Mouse (Mus musculus): ENCODE data around the gene Fcgbp. TPM values are rescaled to one million over a fixed set of nuclear protein-coding genes. Genes with fewer than 3 reads are reported as not detected.
"Not testable (repeated sequence)": the region's sequence is repeated elsewhere in the genome, so short reads cannot be mapped to it uniquely, and the experiment has no call there.

Fcgbp gene
- polyA plus RNA-seq, 2 experiments from 2014 or later = not detected

DNA sequence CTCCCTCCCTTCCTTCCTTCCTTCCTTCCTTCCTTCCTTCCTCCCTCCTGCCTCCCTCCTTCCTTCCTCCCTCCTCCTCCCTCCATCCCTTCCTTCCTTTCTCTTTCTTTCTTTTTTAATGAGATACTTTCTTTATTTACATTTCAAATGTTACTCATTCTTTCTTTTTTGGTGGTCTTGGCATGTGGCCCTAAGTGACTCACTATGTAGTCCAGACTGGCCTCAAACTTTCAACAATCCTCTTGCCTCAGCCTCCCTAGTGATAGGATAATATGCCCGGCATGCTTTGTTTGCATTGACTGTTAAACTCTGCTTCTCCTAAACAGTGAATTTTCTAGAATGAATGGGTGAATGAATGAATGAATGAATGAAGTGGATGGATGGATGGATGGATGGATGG is 78.8 kb downstream of the Fcgbp start:
- ATAC-seq = no peak

DNA sequence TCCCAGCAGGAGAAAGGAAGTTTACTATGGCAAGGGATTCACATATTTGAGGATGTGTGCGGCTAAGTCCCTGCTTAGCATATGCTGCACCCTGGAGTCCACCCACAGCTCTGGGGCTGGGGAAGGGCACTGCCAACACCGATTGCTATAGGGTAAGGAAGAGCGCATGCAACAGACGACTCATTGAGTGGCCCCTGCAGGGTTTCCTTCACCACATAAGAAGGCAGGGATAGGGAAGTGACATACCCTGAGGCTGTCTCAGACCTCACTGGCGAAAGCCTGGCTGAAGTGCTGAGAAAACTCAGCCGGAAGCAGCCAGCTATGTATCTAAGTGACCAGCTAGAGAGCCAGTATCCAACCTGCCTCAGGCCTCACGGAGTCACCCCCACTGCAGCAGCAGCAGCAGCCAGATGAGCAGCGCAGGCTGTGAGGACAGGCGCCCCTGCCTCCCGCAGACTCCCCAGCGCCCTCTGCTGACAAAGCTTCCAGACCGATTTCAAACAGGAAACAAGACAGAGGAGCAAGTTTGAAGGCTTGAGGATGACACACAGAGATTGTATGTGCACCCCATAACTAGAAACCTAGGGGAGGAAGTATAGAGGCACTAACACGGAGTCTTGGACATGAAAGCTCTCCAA is 80.7 kb downstream of the Fcgbp start:
- no peak for ATAC-seq

DNA sequence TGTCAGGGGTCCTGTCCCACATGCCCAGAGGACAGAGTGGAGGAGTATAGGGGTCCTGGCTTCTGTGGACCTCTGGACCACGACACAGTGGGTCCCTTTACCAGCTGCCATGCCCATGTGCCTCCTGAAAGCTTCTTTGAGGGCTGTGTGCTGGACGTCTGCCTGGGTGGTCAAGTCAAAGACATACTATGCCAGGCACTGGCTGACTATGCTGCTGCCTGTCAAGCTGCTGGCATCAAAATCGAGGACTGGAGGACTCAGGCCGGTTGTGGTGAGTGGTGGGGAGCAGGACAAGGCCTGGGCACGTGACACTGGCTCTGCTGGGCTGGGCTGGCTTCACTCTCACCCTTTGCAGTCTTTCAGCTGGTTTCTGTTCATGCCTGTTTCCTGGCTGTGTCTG is 82.6 kb downstream of the Fcgbp start:
- not testable (repeated sequence) for ATAC-seq

DNA sequence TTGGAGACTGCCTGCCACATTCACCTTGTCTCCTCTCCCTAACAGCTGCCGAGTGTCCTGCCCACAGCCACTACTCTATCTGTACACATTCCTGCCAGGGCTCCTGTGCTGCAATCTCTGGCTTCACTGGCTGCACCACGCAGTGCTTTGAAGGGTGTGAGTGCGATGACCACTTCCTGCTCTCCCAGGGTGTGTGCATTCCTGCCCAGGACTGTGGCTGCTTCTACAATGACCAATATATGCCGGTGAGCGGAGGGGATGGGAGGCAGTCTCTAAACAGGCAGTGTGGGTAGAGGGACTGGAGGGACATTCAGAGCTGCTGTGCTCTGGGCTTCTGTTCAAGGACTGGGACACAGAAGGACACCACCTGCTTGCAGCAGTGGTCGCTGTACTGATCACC is 88.3 kb downstream of the Fcgbp start:
- no peak for ATAC-seq

DNA sequence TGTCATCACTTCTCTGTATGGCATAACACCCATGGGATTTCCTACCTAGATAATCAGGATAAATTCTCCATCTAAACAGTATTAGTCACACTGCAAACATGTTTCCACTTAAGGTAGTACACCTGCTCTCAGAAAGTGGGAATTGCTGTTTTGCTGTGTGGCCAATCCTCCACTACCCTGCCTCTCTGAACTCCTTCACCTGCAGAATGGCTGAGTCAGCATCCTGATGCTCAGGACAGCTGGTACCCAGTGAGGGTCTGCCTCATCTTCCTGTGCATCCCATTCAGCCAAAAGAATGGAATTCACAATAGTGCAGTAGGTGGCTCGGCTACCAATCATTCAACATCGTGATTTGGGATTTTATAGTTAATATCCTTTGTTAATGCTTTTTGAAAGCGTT is 88.9 kb downstream of the Fcgbp start:
- ATAC-seq = no peak

DNA sequence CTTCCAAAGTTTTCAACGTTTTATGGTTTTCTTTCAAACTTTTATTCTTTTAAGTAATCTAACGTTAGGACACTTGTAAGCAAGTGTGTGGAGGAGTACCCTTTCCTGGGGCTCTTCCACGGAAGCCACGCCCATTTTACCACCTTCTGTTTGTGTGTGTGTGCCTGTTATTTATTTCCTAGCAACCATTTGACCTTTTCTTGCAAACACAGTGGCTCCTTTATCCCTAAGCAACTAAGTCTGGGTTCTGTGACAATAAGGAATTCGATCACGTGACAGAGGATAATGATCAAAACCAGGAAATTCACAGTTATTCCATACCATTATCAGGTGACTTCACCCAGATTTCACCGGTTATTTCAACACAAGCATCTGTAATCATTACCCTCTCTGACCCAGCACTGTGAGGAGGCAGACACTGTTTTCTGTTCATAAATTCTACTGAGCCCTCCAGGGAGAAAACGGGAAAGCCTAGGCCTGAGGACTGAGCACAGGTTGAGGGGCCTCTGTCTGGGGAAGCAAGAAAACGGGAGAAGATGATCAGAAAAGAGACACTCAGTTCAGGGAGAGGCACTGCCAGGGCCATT is 90.2 kb downstream of the Fcgbp start:
- ATAC-seq = no peak

DNA sequence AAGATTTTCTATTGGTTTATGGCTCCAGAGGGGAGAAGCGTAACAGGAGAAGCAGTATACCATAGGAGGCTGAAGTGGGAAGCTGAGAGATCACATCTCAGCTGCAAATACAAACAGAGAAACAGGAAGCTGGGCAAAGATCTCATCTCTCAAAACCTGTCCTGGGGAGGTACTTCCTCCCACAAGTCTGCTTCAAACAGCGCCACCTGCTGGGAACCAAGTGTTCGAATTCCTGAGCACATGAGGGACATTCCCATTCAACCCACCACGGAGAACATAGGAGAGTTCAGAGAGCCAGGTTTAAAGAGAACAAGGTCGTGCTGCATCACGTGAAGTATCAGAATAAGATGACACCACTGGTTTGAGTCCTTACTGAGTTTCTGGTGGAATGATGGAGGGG is 94.4 kb downstream of the Fcgbp start:
- ATAC-seq = no peak

DNA sequence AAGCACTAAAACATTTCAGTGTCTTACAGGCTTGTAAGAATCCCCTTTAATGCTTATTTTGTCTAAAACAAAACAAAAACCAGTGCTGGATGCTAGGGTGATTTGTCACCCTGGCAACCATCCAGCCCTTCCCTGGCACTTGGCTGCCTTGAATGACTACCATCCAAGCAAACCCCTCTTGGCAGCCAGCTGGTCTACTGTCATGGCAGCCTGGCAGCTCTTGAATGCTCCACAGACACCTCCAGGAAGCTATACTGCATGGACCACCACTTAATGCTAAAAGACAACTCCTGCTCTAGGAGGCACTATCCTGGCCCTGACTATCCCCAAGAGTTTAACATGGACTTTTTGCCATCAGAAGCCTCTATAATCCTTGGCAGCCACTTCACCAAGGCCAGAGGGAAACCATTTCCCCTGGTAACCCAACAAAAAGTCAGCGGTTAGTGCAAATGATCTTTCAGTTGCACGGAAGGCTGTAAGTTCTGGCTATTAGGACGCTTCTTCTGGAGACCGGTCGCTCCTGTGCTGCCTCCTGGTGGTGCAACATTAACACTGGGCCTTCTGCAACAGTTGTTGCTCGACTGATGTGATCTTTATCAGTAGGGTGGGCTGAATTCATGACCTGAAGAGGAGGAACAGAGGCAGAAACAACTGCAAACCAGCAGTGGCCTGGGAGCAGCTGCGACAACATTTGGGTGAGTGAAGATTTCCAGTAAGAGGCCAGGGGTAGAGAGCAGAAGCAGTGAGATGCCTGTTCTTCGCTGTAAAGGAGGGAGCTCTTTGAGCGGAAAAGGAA is 97.5 kb downstream of the Fcgbp start:
- ATAC-seq = peak; percentile 59

DNA sequence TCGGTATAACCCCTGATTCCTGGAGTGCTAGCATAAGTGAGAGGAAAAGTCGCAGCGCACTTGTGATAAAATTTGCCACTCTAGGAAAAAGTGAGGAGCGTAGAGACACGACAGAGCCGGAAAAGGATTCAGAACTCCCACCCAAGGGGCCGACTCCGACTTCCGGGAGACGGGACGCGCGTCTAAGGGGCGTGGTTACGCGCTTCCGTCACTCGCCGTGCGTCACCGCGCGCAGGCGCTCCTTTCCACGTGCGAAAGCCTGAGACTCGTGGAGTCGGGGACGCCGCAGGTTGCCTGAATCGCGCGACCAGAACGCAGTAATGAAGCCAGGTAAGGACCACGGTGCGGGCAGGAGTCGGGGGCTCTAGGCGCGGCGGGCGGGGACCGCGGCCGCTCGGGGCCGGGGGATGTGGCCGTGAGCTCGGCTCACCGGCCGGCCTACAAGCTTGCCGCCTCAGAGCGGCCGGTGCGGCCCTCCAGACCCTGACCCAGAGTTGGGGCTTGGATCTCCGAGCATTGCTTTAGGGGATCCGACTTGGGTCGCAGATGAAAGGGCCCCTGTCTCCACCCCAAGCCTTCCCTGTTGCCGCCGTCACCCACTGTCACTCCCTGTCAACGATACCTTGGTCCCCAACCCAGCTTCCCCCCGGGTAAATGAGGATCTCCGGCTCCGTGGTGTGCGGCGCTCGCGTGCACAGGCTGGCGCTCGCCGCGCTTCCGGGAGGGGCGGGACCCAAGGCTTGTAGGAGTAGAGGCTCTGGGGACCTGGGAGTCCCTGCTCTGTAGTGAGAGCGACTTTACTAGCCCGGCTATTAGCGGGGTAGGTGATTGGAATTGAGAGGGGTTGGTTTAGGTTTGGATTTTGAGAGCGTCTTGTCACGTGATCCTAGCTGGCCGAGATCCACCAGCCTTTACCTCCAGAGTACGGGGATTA is 98.7 kb downstream of the Fcgbp start, which contains the start of gene Fbl:
Fbl (plus strand) TSS at position 222 of the 934 bp plus-strand sequence.
- peak; percentile 85 for ATAC-seq

Other genes starting within 250 kb of the Fcgbp start
- 1 to 10 TPM; 6.6 to 7.3 TPM for gene Zfp59, start 232.6 kb upstream of the Fcgbp start, polyA plus RNA-seq (2017; shearing (Covaris generic))
- gene Zfp607a, start 213.7 kb upstream of the Fcgbp start, polyA plus RNA-seq (2017; shearing (Covaris generic)) = 1 to 10 TPM; 7.5 to 9.0 TPM
- 10 to 100 TPM in 1 of 2 experiments, 1 to 10 TPM in 1; 8.3 to 10.0 TPM for gene Zfp974, start 141.8 kb upstream of the Fcgbp start, polyA plus RNA-seq (2017; shearing (Covaris generic))
- 10 to 100 TPM; 36.1 to 37.0 TPM for gene Zfp780b, start 92.1 kb upstream of the Fcgbp start, polyA plus RNA-seq (2017; shearing (Covaris generic))
- 1 to 10 TPM; 4.2 to 5.2 TPM for gene Zfp850, start 57.1 kb upstream of the Fcgbp start, polyA plus RNA-seq (2017; shearing (Covaris generic))
- gene Psmc4, start 21.1 kb upstream of the Fcgbp start, polyA plus RNA-seq (2017; shearing (Covaris generic)) = 100 to 1,000 TPM; 203 to 249 TPM
- not detected for gene 9530053A07Rik, start 58.2 kb downstream of the Fcgbp start, polyA plus RNA-seq (2017; shearing (Covaris generic))
- 10 to 100 TPM; 53.5 to 57.0 TPM for gene Fbl, start 98.5 kb downstream of the Fcgbp start, polyA plus RNA-seq (2017; shearing (Covaris generic))
- under 1 TPM; 0.54 to 0.63 TPM for gene Dyrk1b, start 108.2 kb downstream of the Fcgbp start, polyA plus RNA-seq (2017; shearing (Covaris generic))
- gene Eid2, start 196.6 kb downstream of the Fcgbp start, polyA plus RNA-seq (2017; shearing (Covaris generic)) = under 1 TPM in 1 of 2 experiments, not detected in 1; 0.62 TPM
- 1 to 10 TPM in 1 of 2 experiments, under 1 TPM in 1; 0.94 to 1.8 TPM for gene Eid2b, start 206.5 kb downstream of the Fcgbp start, polyA plus RNA-seq (2017; shearing (Covaris generic))
- gene Selenov, start 219.9 kb downstream of the Fcgbp start, polyA plus RNA-seq (2017; shearing (Covaris generic)) = not detected
- not detected for gene Dll3, start 231.0 kb downstream of the Fcgbp start, polyA plus RNA-seq (2017; shearing (Covaris generic))
- 10 to 100 TPM; 35.3 to 36.3 TPM for gene Timm50, start 240.8 kb downstream of the Fcgbp start, polyA plus RNA-seq (2017; shearing (Covaris generic))